Mouse (Mus musculus) G1E (cell line): Measurements from ENCODE around the gene Asic4. TPM values are rescaled to one million over a fixed set of nuclear protein-coding genes. Genes with fewer than 3 reads are reported as not detected.
A peak's percentile ranks its signal among the peaks of the same experiment; 100 is the strongest.

ENCODE experiments used
- ATAC-seq: 2 replicates; pipeline ENCODE4 v1.8.0; 2016; ENCODE audit warnings: mild to moderate bottlenecking; ENCODE audit not compliant: insufficient number of reproducible peaks, poor library complexity, low FRiP score, severe bottlenecking; ENCODE audit errors: extremely low read depth
- DNase-seq: peaks from one replicate; pipeline ENCODE4 v3.0.0; 2012; ENCODE audit warnings: low spot score
- H3K27me3 ChIP-seq: 2 replicates; pipeline ENCODE4 v1.6.1; 2012; ENCODE audit warnings: mild to moderate bottlenecking, low read length, inconsistent platforms; ENCODE audit not compliant: insufficient read depth
- H3K36me3 ChIP-seq: replicated peaks from 2 replicates; pipeline ENCODE3; 2012; ENCODE audit warnings: mild to moderate bottlenecking, inconsistent platforms
- H3K4me1 ChIP-seq: 2 replicates; pipeline ENCODE4 v1.6.1; 2012; ENCODE audit warnings: low read depth, low read length, inconsistent platforms, mixed read lengths; ENCODE audit not compliant: insufficient read depth
- H3K4me3 ChIP-seq: 2 replicates; pipeline ENCODE4 v1.5.1; 2012; ENCODE audit warnings: low read depth, mild to moderate bottlenecking, inconsistent platforms, low read length, moderate library complexity, mixed read lengths
- H3K9me3 ChIP-seq: replicated peaks from 2 replicates; pipeline ENCODE4 v1.6.1; 2012; ENCODE audit warnings: inconsistent platforms
- CTCF ChIP-seq: IDR thresholded peaks from 2 replicates; pipeline ENCODE4 v1.5.1; 2012; ENCODE audit warnings: low read depth, low read length, inconsistent platforms, mixed read lengths
- GATA1 ChIP-seq: IDR thresholded peaks from 2 replicates; pipeline ENCODE4 v1.6.1; 2012; ENCODE audit warnings: borderline replicate concordance, low read length, inconsistent platforms, mixed read lengths
- GATA2 ChIP-seq: IDR thresholded peaks from 2 replicates; pipeline ENCODE4 v1.6.1; 2012; ENCODE audit warnings: low read depth, low read length, inconsistent platforms, borderline replicate concordance
- POLR2AphosphoS5 ChIP-seq: IDR thresholded peaks from 2 replicates; pipeline ENCODE4 v1.6.1; 2012; ENCODE audit warnings: low read depth, low read length, inconsistent platforms; ENCODE audit not compliant: insufficient replicate concordance
- TAL1 ChIP-seq: conservative IDR thresholded peaks from 2 replicates; pipeline ENCODE4 v1.6.1; 2012; ENCODE audit warnings: low read depth, low read length, inconsistent platforms, mixed read lengths
- polyA plus RNA-seq: library from polyadenylated mRNA; stranded (reverse); fragments of >175 nt; gene quantifications from 2 replicates; pipeline ENCODE4 v1.2.3, GENCODE M21; 2012
- total RNA-seq, 2 experiments: library from RNA; stranded (forward) in 1 of 2; stranded (reverse) in 1 of 2; fragments of 200-1000 nt in 1 of 2; fragments of >200 nt in 1 of 2; fragmentation: Nextera tagmentation in 1 of 2; gene quantifications; 2 replicates each; pipeline ENCODE4 v1.2.3; 2014 to 2017

The Asic4 gene
- total and polyA plus RNA-seq, 3 experiments: 1.7 to 8.8 (median 2.9) TPM

DNA sequence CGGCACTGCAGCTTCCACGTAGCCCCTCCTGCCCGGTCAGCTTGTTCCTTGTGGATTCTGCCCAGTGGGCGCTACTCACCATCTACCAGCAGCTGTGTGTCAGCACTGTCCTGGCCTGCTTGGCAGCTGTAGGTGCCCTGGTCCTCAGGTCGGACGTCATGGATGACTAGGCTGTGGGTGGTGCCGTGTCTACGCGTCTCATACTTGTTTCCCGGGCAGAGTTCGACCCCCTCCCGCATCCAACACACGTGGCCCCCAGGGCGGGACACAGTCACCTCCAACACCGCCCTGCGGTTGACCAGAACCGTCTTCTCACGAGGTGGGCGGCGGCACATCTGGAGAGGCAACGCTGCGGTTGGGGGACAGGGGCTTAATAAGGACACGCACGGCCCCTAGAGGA, 36.3 kb downstream of the Asic4 start:
- Histone ChIP-seq H3K36me3 (peaks cover 12% of the 10 kb centered on the region), H3K4me1 (peaks cover 18% of the 10 kb centered on the region), H3K27me3 (peaks cover 42% of the 10 kb centered on the region), H3K4me3 (0 out of 2 replicates have a peak overlapping the region, but pooled peaks have one; percentile 14), H3K9me3 (no peaks in the 10 kb centered on the region)
- TF ChIP-seq GATA1 (no peak), POLR2AphosphoS5 (no peak), CTCF (no peak), TAL1 (no peak), GATA2 (no peak)
- ATAC-seq (no peak), DNase-seq (no peak)

DNA sequence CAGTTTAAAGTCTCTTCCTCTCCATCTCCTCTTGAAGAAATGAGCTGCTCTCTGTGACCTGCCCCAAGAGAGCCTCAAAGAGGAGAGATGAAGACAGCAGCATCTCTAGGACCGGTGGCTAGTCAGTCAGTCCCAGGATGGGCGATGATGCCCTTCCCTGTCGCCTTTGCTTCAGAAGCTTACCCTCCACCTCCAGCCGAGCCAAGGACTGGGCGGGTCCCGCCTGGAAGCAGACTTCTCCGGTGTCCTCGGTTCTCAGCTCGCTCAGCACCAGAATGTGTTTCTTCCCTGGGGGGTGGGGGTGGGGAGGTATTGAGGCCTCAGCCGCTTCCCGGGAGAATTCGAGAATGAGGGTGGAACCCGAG, 36.8 kb downstream of the Asic4 start:
- no peak overlapping the region; the same call in 1 of the 2 replicates for H3K4me3 ChIP-seq
- TF ChIP-seq GATA2: no peak
- no peak for TF ChIP-seq GATA1
- no peak for TF ChIP-seq POLR2AphosphoS5
- TF ChIP-seq CTCF: no peak
- TF ChIP-seq TAL1: no peak

DNA sequence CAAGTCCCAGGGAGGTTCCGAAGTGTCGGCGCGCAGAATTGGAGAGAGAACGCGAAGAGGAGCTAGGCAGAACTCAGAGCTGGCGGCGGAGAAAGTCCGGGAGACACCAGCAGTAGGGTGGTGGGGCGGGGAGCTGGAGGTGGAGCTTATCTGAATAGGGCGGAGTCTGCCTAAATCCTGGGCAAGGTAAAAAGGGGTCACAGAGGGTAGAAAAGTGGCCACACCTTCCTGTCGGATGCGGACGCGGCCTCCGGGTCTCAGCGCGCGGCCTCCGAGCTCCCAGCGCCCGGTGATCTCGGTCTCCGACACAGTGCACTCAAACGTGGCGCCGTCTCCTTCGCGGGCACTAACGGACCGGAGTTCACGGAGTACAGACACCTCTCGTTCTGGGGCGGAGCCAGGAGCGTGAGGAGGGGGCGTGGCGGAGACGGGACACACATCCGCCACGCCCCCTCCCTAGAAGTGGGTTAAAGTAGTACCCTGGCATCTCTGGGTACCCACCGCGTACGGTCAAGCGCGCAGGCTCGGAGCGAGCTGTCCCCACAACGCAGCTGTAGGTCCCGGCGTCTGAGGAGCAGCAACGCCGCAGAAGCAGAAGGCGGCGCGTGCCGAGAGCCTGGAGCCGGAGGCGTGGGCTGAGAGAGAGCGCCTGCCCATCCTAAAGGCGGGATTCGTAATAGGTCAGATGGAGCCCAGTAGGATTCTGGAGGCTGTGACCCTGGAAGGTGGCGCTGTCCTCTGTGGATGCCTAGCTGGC, 37.3 kb downstream of the Asic4 start:
- ATAC-seq: no peak
- DNase-seq: no peak

More for the DNA sequence above, 36.8 kb downstream of the Asic4 start:
- no peak for DNase-seq
- H3K27me3 ChIP-seq: peaks cover 45% of the 10 kb centered on the region
- no peak for ATAC-seq
- H3K4me1 ChIP-seq: peaks cover 18% of the 10 kb centered on the region
- H3K36me3 ChIP-seq: peaks cover 12% of the 10 kb centered on the region
- no peaks in the 10 kb centered on the region for H3K9me3 ChIP-seq

DNA sequence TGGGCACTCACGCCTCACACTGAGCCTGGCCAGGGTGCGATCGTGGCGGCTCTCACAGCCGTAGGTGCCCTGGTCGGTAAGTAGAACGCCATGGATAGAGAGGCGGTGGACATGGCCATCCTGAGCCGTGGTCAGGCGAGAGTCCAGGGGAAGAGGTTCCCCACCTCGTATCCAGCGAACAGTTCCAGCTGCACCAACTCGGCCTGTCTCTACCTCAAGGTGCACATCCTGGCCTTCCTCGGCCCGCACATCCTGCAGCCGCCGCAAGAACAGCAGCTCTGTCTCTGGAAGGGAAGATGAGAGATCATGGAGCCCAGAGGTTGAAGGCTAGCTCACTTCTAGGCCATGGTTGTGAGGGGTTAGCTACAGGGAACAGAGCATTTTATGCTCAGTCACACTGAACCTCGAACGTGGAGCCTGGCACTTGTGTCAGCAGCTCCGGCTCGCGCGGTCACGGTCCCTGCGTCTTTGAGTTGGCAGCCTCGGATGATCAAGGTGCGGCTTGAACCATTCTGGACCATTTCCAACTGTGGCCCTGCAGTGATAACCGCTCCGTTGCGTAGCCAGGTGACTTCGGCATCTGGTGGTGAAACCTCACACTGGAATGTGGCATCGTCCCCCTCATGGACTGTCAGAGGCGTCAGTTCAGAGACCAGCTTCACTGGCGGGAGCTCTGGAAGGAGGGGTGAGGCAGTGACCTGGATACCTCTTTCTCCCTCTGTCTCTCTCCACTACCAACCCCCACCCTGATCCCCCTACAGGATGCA, 40.7 kb downstream of the Asic4 start:
- Histone ChIP-seq H3K4me3 (no peak overlapping the region), H3K36me3 (no peaks in the 10 kb centered on the region), H3K9me3 (no peaks in the 10 kb centered on the region), H3K4me1 (peaks cover 15% of the 10 kb centered on the region), H3K27me3 (peaks cover 49% of the 10 kb centered on the region)
- ATAC-seq: no peak
- TF ChIP-seq CTCF (no peak), POLR2AphosphoS5 (no peak), GATA2 (no peak), TAL1 (no peak), GATA1 (no peak)
- DNase-seq: no peak

More for the DNA sequence above, 37.3 kb downstream of the Asic4 start:
- H3K9me3 ChIP-seq: no peaks in the 10 kb centered on the region
- H3K36me3 ChIP-seq: peaks cover 8% of the 10 kb centered on the region
- no peak overlapping the region; the same call in 1 of the 2 replicates for H3K4me3 ChIP-seq
- peaks cover 15% of the 10 kb centered on the region for H3K4me1 ChIP-seq
- no peak for TF ChIP-seq TAL1
- no peak for TF ChIP-seq CTCF
- TF ChIP-seq GATA2: no peak
- no peak for TF ChIP-seq POLR2AphosphoS5
- TF ChIP-seq GATA1: no peak
- peaks cover 46% of the 10 kb centered on the region for H3K27me3 ChIP-seq

DNA sequence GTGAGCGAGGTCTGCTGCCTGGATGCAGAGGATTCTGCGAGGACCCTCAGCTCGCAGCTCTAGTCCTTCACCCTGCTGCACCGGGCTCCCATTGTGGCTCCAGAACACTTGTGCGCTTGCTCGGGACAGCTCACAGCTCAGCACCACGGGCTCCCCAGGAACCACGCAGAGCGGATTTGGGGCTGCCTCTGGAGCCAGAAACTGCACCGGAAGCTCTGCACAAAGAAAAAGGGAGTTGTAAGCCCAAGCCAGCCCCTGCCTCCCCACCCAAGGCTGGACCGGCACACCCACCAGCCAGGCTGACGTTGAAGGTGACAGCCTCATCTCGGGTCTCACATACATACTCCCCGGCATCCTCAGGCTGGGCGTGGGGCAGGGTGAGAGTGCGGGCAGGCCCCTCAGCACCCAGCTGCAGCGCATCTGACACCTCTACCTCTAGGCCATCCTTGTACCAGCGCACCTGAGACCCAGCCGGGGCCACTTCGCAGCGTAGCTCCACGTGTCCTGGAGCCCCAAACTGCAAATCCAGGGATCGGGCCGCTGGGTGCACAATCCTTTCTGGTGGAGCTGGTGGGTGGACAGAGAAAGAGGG, 42.4 kb downstream of the Asic4 start:
- no peak overlapping the region for H3K4me3 ChIP-seq
- H3K36me3 ChIP-seq: no peaks in the 10 kb centered on the region
- no peak for ATAC-seq
- H3K4me1 ChIP-seq: no peaks in the 10 kb centered on the region; the same call in none of the 2 replicates
- H3K27me3 ChIP-seq: peaks cover 36% of the 10 kb centered on the region; the same call in 1 of the 2 replicates
- H3K9me3 ChIP-seq: no peaks in the 10 kb centered on the region
- TF ChIP-seq POLR2AphosphoS5: no peak
- TF ChIP-seq GATA2: no peak
- TF ChIP-seq TAL1: no peak
- no peak for TF ChIP-seq CTCF
- TF ChIP-seq GATA1: no peak
- DNase-seq: no peak

DNA sequence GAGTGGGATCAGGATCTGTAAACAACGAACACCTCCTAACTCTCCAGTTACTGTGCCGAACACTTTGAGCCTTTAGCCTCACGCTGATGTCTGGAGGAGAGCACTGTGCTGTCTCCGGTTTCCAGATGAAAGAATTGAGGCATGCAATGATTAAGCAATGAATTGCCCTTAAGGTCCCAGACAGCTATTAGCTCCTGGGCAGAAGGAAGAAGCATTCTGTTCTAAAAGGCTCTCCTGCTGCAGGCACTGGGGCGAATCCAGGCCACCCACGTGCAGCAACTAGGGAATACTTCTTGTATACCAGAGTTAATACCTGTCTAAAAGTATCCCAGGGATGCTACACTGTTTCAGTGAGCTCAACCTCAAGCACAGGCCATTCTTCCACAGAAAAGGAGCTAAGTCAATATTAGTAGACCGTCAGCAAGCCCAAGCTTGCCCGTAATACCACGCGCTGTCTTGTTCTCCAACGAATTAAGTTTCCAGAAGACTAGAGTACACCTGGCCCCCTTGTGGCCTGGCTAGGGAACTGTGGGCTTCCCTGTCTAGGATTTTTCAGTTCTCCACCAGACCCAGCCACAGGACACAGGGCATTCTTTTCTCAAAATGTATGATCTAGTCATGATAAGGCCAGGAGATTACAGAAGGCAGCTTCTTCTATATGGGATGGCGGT, 44.8 kb downstream of the Asic4 start:
- no peaks in the 10 kb centered on the region; the same call in 1 of the 2 replicates for H3K4me1 ChIP-seq
- H3K9me3 ChIP-seq: no peaks in the 10 kb centered on the region
- TF ChIP-seq POLR2AphosphoS5 (no peak), CTCF (peak; percentile 88), GATA2 (no peak)
- no peak overlapping the region for H3K4me3 ChIP-seq
- no peaks in the 10 kb centered on the region for H3K36me3 ChIP-seq
- ATAC-seq: peak; percentile 48; the same call in 1 of the 2 replicates
- H3K27me3 ChIP-seq: peaks cover 26% of the 10 kb centered on the region; the same call in 1 of the 2 replicates
- peak; percentile 47 for DNase-seq
